Mouse (Mus musculus) frontal cortex, adult 2 months (tissue): ENCODE measurements at regions not wholly inside any gene's neighbourhood (a gene's known extent, or its start where the extent isn't known, plus 50 kb on each side); places are given as distances from the start of the nearest gene placed in this dataset.
A peak's percentile ranks its signal among the peaks of the same experiment; 100 is the strongest.

Source experiments
- DNase-seq, 2 experiments: peaks; one replicate each; pipeline ENCODE4 v3.0.0; 2022; ENCODE audit warnings: low spot score in 1 of 2; ENCODE audit errors: extremely low spot score in 1 of 2

GRCm38 (mm10) chrX:146428506-146428905 is 533.8 kb upstream of the Htr2c start:
- DNase-seq = no peak

- DNase-seq = peak in 1 of 2 experiments; percentile 9
Observed at GRCm38 (mm10) chrX:146459891-146460290, 502.4 kb upstream of the Htr2c start.

- DNase-seq = no peak
Observed at GRCm38 (mm10) chrX:146477581-146477980, 484.7 kb upstream of the Htr2c start.

GRCm38 (mm10) chrX:146512492-146512891 is 449.8 kb upstream of the Htr2c start:
- no peak for DNase-seq

GRCm38 (mm10) chrX:146513261-146513660 is 449.1 kb upstream of the Htr2c start:
- DNase-seq = no peak

GRCm38 (mm10) chrX:146528775-146529174 is 433.5 kb upstream of the Htr2c start:
- no peak for DNase-seq

- DNase-seq = no peak
Observed at GRCm38 (mm10) chrX:146537811-146538210, 424.5 kb upstream of the Htr2c start.

GRCm38 (mm10) chrX:146558606-146559005 is 403.7 kb upstream of the Htr2c start:
- DNase-seq = no peak
